Mouse (Mus musculus): Measurements from ENCODE around the gene Rheb.

DNA sequence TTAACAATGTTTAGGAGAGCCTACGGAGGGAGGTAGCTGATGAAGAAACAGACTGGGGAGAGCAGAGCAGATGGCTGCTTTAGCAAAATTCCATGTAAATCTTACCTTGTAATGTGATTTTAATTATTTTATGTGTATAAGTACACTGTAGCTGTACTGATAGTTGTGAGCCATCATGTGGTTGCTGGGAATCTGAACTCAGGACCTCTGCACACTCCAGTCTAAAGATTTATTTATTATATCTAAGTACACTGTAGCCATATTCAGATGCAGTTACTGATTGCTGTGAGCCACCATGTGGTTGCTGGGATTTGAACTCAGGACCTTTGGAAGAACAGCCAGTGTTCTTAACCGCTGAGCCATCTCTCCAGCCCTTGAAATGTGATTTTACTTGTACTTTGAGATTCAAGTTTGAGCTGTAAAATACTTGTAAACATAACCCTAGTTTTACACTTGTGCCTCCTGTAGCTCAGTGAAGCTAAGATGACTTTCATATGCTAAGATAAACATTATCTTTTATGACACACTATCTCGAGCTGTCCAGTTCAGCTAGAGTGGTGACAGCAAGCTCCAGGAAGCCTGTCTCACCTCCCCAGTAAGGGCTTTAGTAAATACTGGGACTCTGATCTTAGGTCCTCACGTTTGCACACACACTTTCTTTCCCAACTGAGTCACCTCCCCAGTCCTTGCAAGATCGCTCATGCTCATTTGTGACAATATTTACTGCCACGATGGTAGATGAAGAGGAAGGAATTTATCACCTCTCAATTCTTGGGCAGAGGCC, 40.4 kb downstream of the Rheb start:
- TF ChIP-seq CTCF (IDR thresholded peaks at IDR 0.05; ENCODE audit: extremely low read depth, insufficient read length, insufficient replicate concordance, low read depth, low read length) (no peak), POLR2A (IDR thresholded peaks at IDR 0.05; ENCODE audit: low read depth, low read length) (no peak)
